Comparison of ENCODE assay signal across 9 mouse cellular contexts in the genomic region with DNA sequence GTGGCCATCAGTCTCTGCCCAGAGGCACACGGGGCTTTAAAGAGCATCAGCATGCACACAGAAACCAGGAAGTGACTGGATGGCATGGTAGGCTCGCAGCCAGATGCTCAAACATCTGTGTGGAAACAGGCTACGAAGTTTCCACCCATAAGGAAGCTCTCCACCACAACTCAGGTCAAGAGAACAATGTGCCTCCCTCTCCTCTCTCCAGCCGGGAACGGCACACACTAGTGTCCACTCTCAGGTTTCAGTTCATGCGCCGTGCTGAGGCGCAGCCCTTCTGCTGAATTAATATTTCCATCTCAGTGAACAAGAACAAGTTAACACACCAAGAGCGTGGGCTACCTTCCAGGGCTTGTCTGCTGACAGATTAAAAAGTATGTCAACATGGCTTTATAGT.
DNase-seq lines count a peak whose midpoint lies in the region; ATAC-seq and TF ChIP-seq lines count a peak whose summit lies in the region.
"Had no signal": no experiment of that assay in that cellular context is flagged by ENCODE, and none has a peak within 500 bp of the region (broad histone marks: within the 10 kb centered on the region; RNA-seq: fewer than 3 reads in every experiment).

No protein-coding gene starts in this region.

- no peak for ATAC-seq in forebrain, embryonic 15.5 days (replicated peaks)
- ATAC-seq in limb, embryonic 14.5 days (ENCODE audit: low FRiP score, low read depth), result no peak
- no peak for ATAC-seq in intestine, embryonic 16.5 days

- no peak overlapping the region for H3K9ac ChIP-seq in forebrain, embryonic 15.5 days (replicated peaks)
- H3K9ac ChIP-seq in limb, embryonic 14.5 days (ENCODE audit: low read depth, low read length, severe bottlenecking), result no peak overlapping the region
- H3K9ac ChIP-seq in intestine, embryonic 16.5 days (ENCODE audit: low read depth, low read length), result no peak overlapping the region
- H3K9ac ChIP-seq: neural tube, embryonic 13.5 days had no signal

- no peaks in the 10 kb centered on the region for H3K36me3 ChIP-seq in forebrain, embryonic 10.5 days (replicated peaks)
- H3K36me3 ChIP-seq in forebrain, embryonic 15.5 days, result no peaks in the 10 kb centered on the region
- H3K36me3 ChIP-seq in limb, embryonic 14.5 days (ENCODE audit: control insufficient read depth, insufficient read depth, low read length), result no peaks in the 10 kb centered on the region
- no peaks in the 10 kb centered on the region for H3K36me3 ChIP-seq in intestine, embryonic 16.5 days (ENCODE audit: control insufficient read depth, insufficient read depth, low read length)
- H3K36me3 ChIP-seq: neural tube, embryonic 13.5 days had no signal

- DNase-seq in forebrain, embryonic 10.5 days (ENCODE audit: extremely low spot score, low spot score), result peak; percentile 21
- peak; percentile 53 to 60 for DNase-seq in cerebellum, adult 18-20 months
- DNase-seq in heart, postnatal 4 days, result peak; percentile 34
- DNase-seq in limb, embryonic 14.5 days (ENCODE audit: low spot score), result no peak
- DNase-seq in frontal cortex, postnatal 14 days (ENCODE audit: low spot score in 2 of 2), result no peak
- no peak for DNase-seq in urinary bladder, postnatal 36 days (ENCODE audit: low spot score in 2 of 2)

- no peak for TF ChIP-seq POLR2A in limb, embryonic 14.5 days (IDR thresholded peaks at IDR 0.05; ENCODE audit: borderline replicate concordance, extremely low read depth, insufficient read depth, insufficient read length)

- H3K9me3 ChIP-seq in forebrain, embryonic 10.5 days, result peaks cover 8% of the 10 kb centered on the region; the same call in 1 of the 2 replicates
- H3K9me3 ChIP-seq in forebrain, embryonic 15.5 days, result no peaks in the 10 kb centered on the region
- H3K9me3 ChIP-seq in limb, embryonic 14.5 days (ENCODE audit: control insufficient read depth, low read length), result no peaks in the 10 kb centered on the region
- no peaks in the 10 kb centered on the region for H3K9me3 ChIP-seq in intestine, embryonic 16.5 days (ENCODE audit: control insufficient read depth, low read length)
- H3K9me3 ChIP-seq: neural tube, embryonic 13.5 days had no signal

- no peak overlapping the region for H3K4me2 ChIP-seq in forebrain, embryonic 15.5 days (replicated peaks)
- H3K4me2 ChIP-seq in limb, embryonic 14.5 days (replicated peaks; ENCODE audit: low read depth, low read length, severe bottlenecking), result 0 out of 2 replicates have a peak overlapping the region, but pooled peaks have one; percentile 14
- H3K4me2 ChIP-seq in intestine, embryonic 16.5 days (ENCODE audit: low read depth, low read length), result no peak overlapping the region
- H3K4me2 ChIP-seq: neural tube, embryonic 13.5 days had no signal

- H3K27me3 ChIP-seq in forebrain, embryonic 10.5 days (ENCODE audit: poor library complexity, severe bottlenecking), result peaks cover 25% of the 10 kb centered on the region
- H3K27me3 ChIP-seq in forebrain, embryonic 15.5 days, result no peaks in the 10 kb centered on the region
- H3K27me3 ChIP-seq in limb, embryonic 14.5 days (ENCODE audit: control insufficient read depth, insufficient read depth, low read length), result no peaks in the 10 kb centered on the region
- H3K27me3 ChIP-seq in intestine, embryonic 16.5 days (replicated peaks; ENCODE audit: control insufficient read depth, insufficient read depth, low read length), result no peaks in the 10 kb centered on the region
- H3K27me3 ChIP-seq: neural tube, embryonic 13.5 days had no signal

- peak overlapping the region; percentile 64 for H3K27ac ChIP-seq in forebrain, embryonic 10.5 days
- no peak overlapping the region for H3K27ac ChIP-seq in forebrain, embryonic 15.5 days (replicated peaks)
- H3K27ac ChIP-seq in limb, embryonic 14.5 days (replicated peaks; ENCODE audit: low read depth, low read length), result no peak overlapping the region
- H3K27ac ChIP-seq in intestine, embryonic 16.5 days (ENCODE audit: low read length), result no peak overlapping the region
- H3K27ac ChIP-seq: neural tube, embryonic 13.5 days had no signal

- WGBS in forebrain, embryonic 10.5 days, result 40% methylated on average over 9 of the region's 9 CpGs
- 16% methylated on average over 9 of the region's 9 CpGs for WGBS in forebrain, embryonic 15.5 days
- WGBS in limb, embryonic 14.5 days, result 39% methylated on average over 9 of the region's 9 CpGs
- 61% methylated on average over 9 of the region's 9 CpGs for WGBS in intestine, embryonic 16.5 days

- peaks cover 40% of the 10 kb centered on the region for H3K4me1 ChIP-seq in forebrain, embryonic 10.5 days
- peaks cover 13% of the 10 kb centered on the region for H3K4me1 ChIP-seq in forebrain, embryonic 15.5 days
- peaks cover 19% of the 10 kb centered on the region for H3K4me1 ChIP-seq in limb, embryonic 14.5 days (ENCODE audit: control insufficient read depth, insufficient read depth, low read length)
- H3K4me1 ChIP-seq in intestine, embryonic 16.5 days (ENCODE audit: control insufficient read depth, insufficient read depth, low read length), result no peaks in the 10 kb centered on the region

- H3K4me3 ChIP-seq in forebrain, embryonic 10.5 days, result no peak overlapping the region
- no peak overlapping the region for H3K4me3 ChIP-seq in forebrain, embryonic 15.5 days
- H3K4me3 ChIP-seq in limb, embryonic 14.5 days (replicated peaks; ENCODE audit: low read length), result no peak overlapping the region
- H3K4me3 ChIP-seq in intestine, embryonic 16.5 days (ENCODE audit: low read length), result no peak overlapping the region
- H3K4me3 ChIP-seq: neural tube, embryonic 13.5 days had no signal

Comparison
In these comparisons a context has a peak if more than half of its experiments do, and no peak if none do; other contexts are left out.
1. DNase-seq: peak in forebrain, embryonic 10.5 days (single experiment), cerebellum, adult 18-20 months (2 of 2) and heart, postnatal 4 days (single experiment); none in limb, embryonic 14.5 days (single experiment), frontal cortex, postnatal 14 days (0 of 2) and urinary bladder, postnatal 36 days (0 of 2).